Mouse (Mus musculus) thymus, postnatal 36 days (tissue): ENCODE measurements at regions not wholly inside any gene's neighbourhood (a gene's known extent, or its start where the extent isn't known, plus 50 kb on each side); places are given as distances from the start of the nearest gene placed in this dataset.

ENCODE experiments used
- DNase-seq, 2 experiments: peaks; one replicate each; pipeline ENCODE4 v3.0.0; 2022; ENCODE audit warnings: mixed read lengths in 2 of 2

DNA sequence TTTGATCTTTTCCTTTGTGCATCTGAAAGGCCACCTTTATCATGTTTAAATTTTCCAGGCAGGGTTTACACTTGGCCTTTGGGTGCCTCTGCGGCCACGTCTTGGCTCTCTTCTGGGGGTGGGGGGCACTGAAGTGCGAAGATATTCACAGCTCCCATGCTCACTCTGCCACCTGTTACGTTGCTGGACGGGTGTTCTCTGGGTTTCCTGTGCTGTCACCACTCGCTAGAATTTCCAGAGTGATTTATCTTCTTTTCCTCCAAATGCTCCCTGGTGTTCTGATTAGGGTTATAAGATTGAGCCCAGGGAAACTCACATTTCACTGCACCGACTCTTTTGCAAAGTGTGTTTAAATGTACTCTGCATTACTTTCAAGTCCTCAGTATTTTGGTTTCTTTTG, 404.8 kb upstream of the Mki67 start:
- no peak for DNase-seq

DNA sequence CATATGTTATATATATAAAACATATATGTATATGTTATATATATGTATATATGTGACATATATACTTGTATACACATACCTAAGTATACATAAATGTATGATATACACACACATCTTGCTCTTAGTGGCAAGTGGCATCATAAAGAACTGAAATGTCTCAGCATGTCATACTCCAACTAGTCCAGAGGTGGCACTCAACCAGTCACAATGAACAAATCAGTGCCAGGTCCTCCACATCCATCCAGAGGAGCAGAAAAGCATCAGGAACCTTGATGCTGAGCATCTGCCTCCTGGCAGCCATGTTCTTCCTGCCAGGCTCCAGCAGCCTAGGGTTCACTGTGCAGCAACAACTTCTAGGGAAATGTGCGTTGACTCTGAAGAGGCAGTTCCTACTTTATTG, 405.2 kb upstream of the Mki67 start:
- no peak for DNase-seq

DNA sequence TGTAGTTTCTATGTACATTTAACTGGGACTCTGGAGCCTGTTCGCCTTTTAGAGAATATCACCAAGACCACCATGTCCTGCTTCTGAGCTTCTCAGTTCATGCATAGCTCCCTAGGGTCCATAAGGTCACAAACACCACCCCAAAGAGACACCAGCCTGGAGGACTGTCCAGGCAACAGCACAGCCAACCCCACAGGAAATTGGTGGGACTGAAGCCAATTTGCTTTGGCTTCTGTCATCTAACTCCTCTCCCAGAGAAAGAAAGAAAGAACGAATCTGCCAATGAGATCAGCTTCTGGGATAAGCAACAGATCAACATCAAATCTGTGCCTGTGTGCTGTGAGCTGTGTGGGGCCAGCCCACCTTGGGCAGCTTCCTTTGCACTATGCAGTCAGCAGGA, 408.6 kb upstream of the Mki67 start:
- no peak for DNase-seq

DNA sequence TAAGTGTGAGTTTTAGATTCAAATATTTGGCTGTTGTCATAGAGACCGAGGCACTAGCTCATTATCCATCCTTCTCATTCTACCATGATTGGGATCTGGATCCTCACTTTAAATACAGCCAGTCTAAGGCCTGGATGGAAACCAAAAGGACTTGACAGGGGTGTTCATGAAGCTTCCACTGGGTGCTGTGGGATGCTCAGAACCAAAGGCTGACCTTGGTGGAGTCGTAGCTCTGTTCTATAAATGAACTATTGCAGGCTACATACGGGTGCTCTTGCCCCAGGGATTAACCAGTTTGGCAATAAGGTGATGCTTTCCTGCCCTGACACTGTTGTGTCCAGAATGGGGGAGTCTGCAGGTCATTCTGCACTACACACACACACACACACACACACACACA, 410.2 kb upstream of the Mki67 start:
- no peak for DNase-seq

DNA sequence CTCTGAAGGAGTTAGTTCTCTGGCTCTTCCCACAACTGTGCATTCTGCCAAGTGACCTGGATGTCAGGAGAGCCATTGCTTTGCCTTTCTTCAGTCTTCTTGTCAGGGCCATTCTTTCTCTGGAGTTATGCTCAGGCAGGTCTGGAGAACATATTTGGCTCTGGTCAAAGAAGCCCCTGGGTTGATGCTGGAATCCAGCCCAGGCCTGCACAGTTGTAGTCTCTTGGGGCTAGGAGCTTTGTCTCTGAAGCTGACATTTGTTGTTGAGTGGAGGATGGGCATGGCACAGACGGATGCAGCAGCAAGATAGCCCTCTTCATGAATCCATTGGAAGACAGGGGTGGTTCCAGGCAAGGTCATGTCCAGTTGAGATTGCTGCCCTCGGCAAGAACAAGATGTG, 411.4 kb upstream of the Mki67 start:
- DNase-seq = no peak

DNA sequence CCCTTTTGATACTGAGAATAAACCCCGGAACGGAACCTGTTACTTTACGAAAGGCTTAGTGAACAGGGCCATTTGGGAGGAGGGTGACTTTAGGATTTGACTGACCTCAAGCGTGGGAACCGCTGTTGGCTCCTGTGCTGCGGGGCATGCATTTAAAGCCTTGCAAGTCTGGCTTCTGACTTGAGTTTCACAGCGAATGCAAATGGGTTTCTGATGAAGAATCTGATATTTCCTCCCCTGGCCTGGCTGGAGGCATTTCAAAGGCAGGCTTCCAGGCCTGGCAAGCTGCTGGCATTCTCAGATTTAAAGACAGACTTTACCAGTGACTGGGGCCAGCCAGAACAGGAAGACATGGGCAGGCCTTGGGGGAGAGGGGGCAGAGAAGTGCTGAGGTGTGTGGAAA, 413.6 kb upstream of the Mki67 start:
- no peak for DNase-seq

DNA sequence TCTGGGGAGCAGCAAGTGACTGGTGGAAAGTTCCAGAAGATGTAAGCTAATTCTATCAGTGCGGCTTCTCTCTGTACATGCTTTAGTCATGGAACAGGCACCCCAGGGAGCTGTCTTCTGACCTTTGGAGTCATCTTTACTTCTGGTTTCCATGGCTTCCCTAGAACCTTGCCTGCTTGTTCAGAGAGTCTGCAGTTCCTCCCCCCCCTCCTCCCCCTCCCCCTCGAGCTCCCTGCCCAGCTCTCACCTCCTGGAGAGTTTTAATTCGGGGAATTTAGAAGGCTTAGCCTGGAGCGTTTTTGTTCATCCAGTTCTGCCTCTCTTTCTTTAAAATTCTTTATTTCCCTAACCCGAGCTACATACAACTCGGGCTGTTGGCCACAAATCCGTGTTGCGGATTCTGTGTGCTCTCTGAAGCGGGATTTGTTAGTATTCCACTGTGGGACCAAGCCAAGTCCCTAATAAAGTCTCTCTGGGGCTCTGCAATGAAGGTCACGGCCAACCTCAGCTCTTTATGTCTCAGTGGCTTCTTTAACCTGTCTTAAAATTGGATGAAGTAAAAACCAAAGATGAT, 414.6 kb upstream of the Mki67 start:
- no peak for DNase-seq

DNA sequence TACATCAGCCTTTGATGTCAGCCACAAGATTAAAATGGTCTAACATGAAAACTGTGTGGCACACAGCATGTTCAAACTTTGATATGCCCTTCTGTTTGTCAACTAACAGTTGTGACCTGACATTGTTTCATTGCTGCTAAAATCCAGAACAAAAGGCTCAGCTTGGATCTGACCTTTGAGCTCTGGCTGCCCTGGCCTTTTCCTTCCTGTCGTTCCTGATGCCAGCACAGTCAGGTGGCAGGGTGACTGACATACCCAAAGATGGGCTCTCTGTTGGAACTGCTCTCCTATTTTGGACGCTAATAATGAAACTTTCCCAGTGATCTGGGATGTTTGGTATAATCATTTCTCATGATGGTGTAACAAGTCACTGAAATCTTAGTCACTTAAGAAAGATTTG, 416.8 kb upstream of the Mki67 start:
- no peak for DNase-seq

DNA sequence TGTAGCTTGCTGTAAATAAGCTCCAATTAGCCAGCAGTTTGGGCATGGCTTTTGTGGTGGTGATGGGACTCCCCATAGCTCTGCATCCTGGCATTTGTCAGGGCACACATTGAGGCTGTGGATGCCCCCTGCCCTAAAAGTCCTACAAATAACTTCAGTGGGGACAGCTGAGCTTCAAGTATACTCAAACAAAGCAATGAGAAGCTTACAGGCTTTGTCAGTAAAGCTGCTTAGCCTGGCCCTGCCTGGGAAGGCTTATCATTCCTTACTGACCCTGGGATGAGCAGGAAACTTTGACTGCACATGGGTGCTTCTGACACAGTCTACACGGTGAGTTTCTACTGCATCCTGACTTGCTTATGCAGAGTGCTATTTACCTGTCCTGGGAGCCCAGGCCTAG, 420.5 kb upstream of the Mki67 start:
- no peak for DNase-seq

DNA sequence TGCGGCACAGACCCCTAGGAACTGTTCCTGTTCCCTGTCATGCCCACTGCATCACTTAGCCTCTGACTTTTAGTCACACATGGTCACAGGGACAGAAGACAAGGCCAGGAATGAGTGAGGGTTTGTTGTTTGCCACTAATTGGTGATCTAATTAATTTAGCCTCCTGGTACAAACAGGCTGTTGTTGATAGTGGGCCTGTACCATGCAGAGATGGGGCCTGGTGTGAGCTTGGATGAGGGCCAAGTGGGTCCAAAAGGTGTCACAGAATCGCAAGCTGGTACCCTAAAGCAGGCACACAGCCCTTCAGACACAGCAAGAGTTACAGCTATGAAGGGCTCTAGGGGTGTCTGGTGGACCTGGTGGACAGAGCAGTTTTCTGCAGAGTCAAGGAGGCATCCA, 421.2 kb upstream of the Mki67 start:
- no peak for DNase-seq

DNA sequence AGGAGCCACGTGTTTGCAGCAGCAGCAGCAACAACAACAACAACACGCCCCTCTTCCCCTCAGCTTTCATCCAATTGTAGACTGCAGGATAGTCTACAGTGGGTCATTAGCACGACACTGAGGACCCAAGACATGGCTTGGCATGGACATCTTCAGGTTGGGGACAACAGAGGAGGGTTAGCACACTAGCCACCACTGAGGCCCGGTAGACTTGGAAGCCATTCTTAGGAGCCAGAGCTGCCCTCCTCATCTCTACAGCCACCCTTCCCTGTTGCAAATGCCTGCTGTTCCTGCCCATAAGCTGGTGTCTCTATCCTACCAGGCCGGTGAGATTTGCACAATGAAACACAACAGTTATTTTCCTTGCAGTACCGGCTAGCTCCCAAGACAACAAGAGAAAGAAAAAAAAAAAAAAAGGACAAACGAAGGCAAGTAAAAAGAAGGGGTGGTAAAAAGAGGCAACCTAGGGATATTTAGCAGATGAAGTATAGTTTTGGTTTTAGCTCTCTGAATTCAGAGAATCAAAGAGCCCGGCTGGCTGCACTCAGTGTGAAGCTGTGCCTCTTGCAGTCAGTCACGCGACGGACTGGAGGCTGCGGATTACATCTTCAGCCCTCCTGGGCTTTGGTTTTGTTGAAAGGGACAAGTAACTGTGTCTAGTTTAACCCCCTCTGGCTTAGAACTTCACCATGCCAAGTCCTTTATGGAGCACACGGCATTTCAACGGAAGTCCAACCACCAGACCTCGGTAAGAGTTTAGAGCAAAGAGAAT, 421.9 kb upstream of the Mki67 start:
- no peak for DNase-seq

DNA sequence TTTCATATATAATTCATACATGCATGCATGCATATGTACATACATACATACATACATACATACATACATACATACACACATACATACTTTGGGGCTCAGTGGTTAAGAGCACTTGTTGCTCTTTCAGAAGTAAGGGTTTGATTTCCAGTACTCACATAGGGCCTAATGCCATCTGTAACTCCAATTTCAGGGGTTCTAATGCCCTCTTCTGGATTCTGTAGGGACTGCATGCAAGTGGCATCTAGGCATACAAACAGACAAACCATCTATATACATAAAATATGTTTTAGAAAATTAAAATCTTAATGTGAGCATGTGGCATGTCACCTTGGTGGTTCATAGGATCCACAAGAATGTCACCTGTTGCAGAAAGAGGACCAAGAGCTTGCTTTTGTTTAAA, 426.7 kb upstream of the Mki67 start:
- no peak for DNase-seq

DNA sequence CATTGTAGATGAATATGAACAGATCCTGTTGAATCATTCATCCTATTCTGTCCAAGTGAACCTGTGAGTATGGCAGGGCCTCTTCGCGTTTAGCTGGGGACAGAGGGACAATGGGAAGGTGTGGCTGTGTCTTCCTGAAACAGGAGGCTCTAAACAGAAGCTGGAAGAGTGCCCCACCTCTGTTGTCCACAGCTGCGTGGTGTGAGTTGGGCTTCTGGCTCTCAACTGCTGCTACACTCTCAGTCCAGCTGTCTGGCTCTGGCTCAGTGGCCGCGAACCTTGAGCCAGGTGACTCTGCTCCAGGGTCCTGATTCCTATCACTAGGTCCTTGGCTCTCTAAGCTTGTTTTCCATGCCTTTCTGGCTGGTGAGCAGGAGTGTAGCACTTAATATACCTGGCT, 434.0 kb upstream of the Mki67 start:
- DNase-seq = no peak

DNA sequence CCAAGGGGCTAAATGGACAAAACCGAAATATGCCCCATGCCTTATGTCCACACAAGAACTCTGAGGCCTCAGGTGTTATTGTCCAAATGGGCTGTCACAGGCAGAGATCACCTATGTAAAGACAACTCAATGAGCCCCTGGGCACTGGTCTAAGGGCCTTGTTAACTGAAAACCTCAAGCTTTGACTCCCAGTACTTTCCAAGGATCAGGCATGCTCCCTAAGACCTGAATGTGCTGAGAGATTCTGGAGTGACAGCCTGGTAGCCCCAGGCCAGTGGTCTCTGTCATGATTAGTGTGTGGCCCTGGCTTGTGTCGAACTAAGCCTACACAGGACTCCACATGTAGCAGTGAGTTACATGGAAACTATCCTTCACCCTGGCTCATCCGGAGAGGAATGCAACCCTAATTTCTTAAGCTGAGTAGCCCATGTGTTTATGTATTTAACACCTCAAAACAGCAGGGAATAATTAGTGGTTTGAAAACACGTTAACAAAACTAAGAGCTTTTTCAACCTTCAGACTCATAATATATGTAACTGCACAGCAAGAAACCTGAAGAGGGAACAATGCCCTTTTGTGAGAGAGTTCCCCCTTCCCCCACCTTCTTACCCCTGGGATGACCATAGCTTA, 435.3 kb upstream of the Mki67 start:
- no peak for DNase-seq

DNA sequence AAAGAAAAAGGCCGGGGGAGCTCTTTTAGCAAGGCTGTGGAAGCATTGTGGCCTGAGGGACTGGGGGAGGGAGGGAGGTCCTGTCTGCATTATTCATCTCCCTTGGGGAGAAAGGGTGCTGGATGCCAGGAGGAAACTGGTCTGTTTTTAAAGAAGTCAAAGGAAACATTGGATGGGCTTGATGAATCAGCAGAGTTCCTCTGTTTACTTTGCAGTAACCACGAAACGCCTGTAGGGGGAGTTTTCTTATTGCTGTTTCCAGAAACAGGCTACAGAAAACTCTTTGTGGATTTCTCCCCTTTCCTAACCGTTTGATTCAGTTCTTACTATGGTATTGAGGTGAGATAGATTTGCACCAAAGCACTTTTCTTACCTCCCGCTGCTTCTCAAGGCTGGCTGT, 436.3 kb upstream of the Mki67 start:
- DNase-seq = peak in 1 of 2 experiments; percentile 4

DNA sequence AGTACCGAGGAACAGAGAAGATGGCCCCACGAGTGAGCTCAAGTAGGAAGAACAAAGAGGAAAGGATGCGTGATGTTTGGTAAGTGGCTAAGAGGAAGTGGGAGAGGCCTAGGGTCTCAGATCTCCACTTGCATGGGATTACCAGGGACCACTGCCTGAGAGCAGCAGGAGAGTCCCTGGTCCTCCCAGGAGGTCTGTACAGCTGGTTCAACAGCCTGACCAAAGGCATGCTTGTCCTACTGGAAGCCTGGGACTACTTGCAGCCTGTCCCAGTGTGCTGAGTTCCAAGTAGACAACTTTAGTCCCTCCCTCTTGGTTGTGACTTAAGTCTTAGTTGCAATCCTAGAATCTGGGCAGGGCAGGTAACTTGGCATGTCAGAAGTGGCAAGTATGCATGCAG, 437.5 kb upstream of the Mki67 start:
- DNase-seq = no peak

DNA sequence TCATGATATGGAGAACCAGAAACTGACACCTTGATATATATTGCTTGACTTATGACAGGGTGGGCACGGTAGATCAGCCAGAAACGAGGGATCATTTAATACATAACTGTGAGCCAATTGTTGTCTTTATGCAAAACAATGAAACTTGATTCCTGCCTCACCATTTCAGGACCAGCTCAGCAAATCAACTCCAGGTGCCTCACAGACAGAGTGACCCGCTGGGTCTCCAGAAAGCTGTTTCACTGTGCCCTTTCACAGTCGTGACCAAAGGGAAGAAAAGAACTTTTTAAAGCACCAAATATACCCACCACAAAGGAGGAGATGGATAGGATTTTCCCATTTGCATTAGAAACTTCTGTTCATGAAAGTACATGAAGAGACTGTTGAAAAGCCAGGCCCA, 443.0 kb upstream of the Mki67 start:
- DNase-seq = no peak

DNA sequence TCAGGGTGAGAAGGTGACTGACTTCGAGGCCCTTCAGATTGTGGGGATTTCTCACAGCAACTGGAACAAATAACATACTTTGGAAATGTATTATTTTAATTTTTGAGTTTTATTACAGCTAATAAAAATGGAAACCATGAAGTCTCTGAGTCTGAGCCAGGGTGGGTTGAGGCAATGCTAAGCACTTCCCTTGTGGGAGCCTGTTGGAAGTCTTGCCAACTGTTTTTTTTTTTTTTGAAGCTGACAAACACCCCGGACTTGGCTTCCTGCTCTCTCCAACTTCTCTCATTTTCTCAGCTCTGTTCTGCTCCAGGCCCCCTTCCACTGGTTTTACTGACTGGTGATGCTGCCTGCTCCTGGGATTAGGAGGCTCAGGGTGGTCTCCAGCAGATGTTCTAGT, 445.4 kb upstream of the Mki67 start:
- no peak for DNase-seq

DNA sequence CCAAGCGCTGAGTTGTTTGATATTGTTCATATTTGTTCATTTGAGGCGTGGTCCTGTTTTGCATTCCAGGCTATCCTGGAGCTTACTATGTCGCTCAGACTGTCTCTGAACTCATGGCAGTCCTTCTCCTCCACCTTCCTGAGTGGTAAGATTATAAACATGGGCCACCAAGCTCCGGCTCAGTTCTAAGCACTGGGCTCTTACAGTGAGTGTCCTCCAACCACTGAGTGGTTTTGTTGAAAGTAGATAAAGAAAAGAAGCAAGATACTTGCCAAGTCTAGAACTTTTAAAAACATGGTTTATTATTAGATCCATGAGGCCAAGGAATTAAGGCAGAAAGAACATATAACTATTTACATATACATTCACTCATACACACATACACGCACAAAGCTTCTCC, 448.7 kb upstream of the Mki67 start:
- DNase-seq = no peak

DNA sequence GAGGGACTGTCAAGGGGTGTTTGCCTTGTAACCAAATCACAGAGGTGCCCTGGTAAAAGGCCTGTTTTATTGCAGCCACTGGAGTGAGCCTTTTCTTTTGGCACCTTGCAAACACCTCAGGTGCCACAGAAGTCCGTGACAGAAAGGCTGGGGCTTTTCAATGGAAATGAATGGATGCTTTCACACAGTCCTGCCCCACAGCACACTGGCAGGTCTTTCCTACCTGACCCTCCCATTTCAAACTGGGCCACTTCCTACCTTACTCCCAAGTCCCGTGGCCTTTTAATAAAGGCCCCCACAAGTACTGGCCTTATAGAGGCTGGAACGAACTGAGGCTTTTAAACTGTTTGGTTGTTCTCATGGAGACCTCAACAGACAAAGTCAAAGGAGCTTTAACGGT, 453.1 kb upstream of the Mki67 start:
- no peak for DNase-seq

DNA sequence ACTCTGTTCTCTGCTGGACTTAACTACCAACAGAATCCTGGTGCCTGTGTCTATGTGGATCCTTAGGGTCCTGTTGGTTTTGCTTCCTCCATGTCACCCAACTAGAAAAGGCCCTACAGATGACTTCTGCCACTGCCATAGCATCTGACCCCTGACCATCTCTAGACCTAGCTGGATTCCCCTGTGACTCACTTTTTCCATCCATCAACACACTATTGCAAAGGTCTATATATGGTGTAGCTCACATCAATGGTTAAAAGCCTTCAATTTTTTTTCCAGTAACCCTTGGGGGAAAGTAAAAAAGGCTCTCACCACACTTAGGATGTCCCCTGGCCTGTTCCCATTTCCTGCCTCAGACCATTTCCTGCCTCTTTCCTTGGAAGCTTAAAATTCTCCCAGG, 460.2 kb upstream of the Mki67 start:
- no peak for DNase-seq

DNA sequence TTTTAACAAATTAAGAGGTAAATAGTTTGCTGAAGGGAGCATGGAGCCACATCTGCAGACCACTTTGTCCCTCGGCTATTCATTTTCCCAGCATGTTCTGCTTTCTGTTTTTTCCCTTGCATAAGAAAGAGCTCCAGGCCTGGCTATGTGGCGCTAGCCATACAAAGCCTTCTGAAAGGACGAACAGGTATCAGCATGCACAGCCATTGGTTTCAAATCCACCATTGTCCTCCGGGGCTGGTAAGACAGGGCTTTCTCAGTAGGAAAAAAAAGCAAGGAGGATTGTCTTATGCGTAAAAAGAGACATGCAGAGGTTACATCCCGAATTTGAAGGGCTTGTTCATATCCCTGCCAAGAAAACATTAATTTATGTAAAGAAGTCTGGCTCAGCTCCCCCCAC, 464.8 kb upstream of the Mki67 start:
- DNase-seq = no peak

DNA sequence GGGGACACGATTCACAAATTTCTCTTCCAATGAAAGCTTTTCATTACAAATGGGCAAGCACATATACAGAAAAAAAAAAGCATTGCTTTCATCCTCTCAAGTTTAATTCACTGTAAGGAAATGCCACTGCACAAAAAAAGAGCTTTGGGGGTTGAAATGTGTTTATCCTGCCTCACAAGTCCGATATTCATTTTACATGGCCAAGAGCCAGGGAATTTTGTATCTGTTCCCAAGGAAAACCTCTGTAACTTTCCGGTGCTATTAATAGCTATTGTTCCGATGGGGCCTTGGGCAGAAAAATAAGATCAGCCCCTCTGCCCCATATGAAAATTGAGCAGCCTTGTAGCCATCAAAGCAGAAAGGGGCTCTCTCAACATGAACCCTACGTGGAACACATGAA, 465.9 kb upstream of the Mki67 start:
- no peak for DNase-seq

DNA sequence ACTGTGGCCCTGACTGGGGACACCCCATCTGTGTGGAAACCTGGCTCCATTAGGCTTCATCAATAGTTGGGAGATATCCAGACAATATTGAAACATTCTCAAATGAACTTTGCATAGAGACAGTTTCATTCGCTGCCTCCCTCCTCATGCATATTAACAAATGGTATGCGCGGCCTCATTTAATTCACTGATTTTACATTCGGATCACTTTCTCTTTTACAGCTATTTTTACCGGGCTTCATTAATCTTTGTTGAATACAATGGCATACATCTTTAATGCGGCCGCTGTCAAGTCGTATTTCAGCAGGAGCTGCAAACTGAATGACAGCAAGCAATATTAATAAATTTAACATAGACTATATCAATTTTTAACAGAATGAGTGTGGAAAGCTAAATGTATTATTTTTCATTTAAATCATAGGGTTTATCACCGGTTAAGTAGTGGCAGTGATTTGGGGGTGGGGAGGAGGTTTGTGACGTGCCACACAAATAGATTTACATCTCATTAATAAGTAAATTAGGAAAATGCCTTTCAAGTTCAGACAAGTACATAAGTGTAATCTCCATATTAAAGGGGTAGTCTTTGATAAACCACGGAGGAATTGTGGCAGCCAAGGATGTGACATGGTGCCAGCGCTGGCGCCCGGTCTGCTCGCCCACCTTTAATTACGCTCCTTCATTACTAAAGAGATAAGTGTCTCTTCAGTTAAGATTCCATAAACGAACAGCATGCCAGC, 480.4 kb upstream of the Mki67 start:
- no peak for DNase-seq
